Mouse (Mus musculus) G1E (cell line): ENCODE results near the gene Dedd2.

Experiments used
- CTCF ChIP-seq: IDR thresholded peaks from 2 replicates; pipeline ENCODE4 v1.5.1; 2012; ENCODE audit warnings: low read depth, low read length, inconsistent platforms, mixed read lengths
- GATA1 ChIP-seq: IDR thresholded peaks from 2 replicates; pipeline ENCODE4 v1.6.1; 2012; ENCODE audit warnings: borderline replicate concordance, low read length, inconsistent platforms, mixed read lengths
- GATA2 ChIP-seq: IDR thresholded peaks from 2 replicates; pipeline ENCODE4 v1.6.1; 2012; ENCODE audit warnings: low read depth, low read length, inconsistent platforms, borderline replicate concordance
- POLR2AphosphoS5 ChIP-seq: IDR thresholded peaks from 2 replicates; pipeline ENCODE4 v1.6.1; 2012; ENCODE audit warnings: low read depth, low read length, inconsistent platforms; ENCODE audit not compliant: insufficient replicate concordance
- TAL1 ChIP-seq: conservative IDR thresholded peaks from 2 replicates; pipeline ENCODE4 v1.6.1; 2012; ENCODE audit warnings: low read depth, low read length, inconsistent platforms, mixed read lengths

DNA sequence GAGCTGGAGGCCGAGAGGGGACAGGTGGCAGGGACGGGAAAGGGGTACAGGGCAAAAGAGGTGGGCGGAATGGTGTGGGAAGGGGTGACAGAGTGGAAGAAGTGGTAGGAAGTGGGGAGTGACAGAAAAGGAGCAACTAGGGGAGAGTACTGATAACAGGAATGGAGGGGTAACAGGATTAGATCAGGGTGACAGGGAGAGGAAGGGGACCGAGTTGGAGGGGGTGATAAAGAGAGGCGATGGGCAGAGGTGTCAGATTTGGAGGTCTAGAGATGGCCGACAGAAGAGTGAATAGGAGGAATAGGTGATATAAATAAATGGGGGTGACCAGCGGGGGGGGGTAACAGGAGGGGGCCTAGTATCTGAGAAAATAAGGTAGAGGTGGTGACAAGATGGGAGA, 48.2 kb upstream of the Dedd2 start:
- no peak for TF ChIP-seq CTCF
- TF ChIP-seq GATA1, result no peak
- TF ChIP-seq TAL1, result no peak
- TF ChIP-seq GATA2, result no peak
- TF ChIP-seq POLR2AphosphoS5, result no peak
